Mouse (Mus musculus) c-Kit-negative CD71-positive TER-119-positive erythroid progenitor cells, embryonic 14.5 days (primary cell): ENCODE measurements around the gene Tbkbp1.
A peak's percentile ranks its signal among the peaks of the same experiment; 100 is the strongest.
"Not testable (repeated sequence)": the region's sequence is repeated elsewhere in the genome, so short reads cannot be mapped to it uniquely, and the experiment has no call there.

Source experiments
- DNase-seq: peaks from one replicate; pipeline ENCODE4 v3.0.0-alpha.2; 2013; ENCODE audit warnings: low read depth, low spot score

The Tbkbp1 gene

DNA sequence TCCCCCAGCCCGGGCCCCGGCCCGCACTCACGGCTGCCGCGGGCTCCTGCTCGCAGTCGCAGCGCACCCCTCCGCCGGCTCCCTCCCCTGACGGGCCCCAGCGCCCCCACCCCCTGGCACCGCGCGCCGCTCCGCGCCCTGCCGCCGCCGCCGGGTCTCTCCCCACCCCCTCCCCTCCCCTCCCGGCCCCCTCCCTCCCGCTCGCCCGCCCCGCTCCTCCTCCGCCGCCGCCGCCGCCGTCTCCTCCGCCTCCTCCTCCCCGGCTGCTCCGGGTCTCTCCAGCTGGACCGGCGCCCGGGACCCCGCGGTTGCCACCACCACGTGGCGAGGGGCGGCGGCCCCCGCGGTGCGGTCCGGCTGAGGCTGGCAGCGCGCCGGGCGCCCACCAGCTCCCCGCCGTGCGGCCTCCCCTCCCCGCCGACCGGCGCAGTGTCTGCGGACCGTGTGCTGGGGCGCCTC is at the start of gene Tbkbp1:
Tbkbp1 (minus strand) TSS at position 153 of the 459 bp plus-strand sequence.
- DNase-seq, result no peak

DNA sequence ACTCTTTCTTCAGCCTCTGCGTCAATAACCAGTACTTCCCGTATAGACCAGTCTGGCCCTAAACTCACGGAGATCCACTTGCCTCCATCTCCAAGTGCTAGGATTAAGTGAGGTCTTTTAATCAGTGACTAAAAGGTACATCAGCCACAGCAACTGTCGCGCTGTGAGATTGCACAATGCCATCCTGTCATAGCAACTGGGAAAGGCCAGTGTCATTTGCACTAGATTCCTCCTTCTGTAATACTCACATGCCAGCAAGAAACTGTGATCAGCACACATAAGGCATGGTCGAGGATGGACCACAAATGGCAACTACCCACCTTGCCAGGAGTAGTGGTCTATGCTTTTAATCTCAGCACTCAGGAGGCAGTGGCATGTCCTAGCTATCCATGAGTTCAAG is 48.2 kb upstream of the Tbkbp1 start:
- no peak for DNase-seq

DNA sequence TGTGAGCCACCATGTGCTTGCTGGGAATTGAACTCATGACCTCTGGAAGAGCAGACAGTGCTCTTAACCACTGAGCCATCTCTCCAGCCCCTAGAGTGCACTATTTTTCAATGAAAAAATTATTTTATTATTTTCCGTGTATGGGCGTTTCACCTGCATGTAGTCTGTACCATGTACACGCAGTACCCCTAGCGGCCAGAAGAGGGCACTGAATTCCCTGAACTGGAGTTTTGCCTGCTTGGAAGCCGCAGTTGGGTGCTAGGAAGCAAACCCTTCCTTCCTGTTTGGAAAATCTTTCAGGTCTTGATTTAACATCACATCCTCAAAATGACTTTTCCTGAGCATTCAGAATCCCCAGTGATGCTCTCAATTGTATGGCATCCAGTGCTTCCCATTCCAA is 47.3 kb upstream of the Tbkbp1 start:
- DNase-seq, result peak; percentile 56

DNA sequence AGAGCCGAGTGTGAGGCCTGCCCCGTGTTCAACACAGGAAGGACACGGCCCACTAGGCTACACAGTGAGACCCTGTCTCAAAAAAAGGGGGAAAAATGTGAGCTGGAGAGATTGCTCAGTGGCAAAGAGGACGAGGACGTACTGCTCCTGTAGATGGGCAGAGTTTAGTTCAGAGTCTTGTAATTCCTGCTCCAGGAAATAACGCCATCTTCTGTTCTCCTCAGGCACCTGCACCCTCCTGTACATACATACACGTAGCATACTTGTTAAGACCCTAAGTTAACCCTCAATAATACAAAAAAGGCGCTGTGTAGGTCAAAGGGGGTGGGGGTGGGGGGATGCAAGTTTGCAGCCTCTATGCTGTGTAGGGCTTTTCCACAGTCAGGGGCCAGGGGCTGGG is 45.7 kb upstream of the Tbkbp1 start:
- DNase-seq, result no peak

DNA sequence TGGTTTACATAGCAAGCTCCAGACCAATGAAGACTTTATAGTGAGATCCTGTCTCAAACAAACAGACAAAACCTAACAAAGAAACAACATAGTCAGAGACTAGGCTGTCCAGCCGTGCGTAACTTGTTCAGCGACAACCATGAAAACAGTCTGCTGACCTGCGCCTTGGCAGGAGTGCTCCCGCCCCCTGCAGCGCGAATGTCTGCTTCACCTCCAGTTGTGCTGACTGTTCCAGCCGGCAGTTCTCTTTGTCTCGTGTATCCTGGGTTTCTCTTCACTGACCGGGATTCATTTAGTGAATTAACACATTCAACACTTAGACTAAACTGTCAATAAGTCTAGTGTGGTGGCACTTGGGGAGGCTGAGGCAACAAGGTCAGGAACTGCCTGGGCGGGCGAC is 45.2 kb upstream of the Tbkbp1 start:
- DNase-seq, result no peak

DNA sequence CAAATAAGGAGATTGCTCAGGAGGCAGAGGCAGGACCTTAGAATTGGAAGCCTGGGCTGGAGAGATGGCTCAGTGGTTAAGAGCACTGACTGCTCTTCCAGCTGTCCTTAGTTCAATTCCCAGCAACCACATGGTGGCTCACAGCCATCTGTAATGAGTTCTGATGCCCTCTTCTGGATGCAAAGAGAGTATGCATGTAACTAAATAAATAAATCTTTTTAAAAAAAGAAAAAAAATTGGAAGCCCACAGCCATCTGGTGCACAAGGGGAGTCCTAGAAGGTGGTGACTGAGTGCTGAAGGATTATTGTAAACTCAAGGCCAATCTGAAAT is 41.3 kb upstream of the Tbkbp1 start:
- DNase-seq, result no peak

DNA sequence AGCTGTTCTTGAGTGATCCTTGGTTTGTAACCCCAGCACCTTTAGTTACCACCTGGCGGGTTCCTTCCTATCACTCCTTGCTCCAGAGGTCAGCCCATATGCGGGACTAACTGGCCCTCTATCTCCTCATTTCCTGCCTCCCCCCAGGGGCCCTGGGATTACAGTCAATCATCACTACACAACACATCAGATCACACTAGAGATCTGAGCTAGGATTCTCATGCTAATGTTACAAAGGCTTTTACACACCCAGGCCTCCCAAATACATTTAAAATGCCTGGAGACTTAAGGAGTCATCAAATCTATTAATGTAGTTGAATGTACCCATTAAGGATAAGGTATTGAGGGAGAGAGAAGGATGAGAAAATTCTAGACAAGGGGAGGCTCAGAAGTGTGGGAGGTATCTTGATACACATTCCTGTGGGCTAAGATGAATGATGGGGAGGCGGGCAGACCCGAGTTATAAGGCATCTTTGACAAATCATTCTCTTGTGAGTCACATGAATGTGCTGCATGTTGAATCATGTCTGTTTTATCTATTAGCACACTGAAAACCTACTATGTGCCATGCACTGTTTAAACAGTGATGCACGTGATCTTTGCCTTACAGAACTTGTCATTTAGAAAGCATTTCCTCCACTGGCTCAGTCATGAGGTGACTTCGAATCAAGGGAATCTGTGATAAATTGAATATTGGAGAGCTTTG is 40.8 kb upstream of the Tbkbp1 start:
- no peak for DNase-seq

DNA sequence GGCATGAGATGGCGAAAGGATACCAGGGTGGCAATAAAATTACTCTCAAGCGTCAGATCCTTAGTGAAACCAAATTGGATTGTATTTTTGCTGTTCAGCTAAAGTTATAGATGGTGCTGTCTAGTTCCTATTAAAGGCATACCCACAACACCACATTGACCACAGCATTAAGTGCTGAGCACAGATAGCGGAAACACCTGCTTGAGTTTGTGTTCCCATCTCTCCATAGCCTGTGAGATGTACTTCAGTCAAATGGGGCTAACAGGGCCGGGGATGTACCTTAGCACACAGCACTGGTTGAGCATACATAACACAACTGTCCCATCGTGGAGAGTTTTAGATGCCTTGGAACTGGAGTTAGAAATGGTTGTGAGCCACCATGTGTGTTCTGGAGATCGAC is 39.7 kb upstream of the Tbkbp1 start:
- DNase-seq, result no peak

DNA sequence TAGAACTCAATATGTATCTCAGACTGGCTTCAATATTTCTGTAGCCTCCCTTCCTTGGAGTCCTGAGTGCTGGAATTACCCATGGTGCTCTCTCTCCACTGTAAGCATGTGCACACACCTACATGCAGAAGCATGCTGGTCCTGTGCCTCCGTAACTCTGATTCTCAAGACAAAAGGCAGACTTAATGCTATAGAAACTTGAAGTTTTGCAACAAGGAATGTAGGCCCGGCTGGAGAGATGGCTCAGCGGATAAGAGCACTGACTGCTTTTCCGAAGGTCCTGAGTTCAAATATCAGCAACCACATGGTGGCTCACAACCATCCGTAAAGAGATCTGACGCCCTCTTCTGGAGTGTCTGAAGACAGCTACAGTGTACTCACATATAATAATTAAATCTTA is 38.4 kb upstream of the Tbkbp1 start:
- DNase-seq, result not testable (repeated sequence)

DNA sequence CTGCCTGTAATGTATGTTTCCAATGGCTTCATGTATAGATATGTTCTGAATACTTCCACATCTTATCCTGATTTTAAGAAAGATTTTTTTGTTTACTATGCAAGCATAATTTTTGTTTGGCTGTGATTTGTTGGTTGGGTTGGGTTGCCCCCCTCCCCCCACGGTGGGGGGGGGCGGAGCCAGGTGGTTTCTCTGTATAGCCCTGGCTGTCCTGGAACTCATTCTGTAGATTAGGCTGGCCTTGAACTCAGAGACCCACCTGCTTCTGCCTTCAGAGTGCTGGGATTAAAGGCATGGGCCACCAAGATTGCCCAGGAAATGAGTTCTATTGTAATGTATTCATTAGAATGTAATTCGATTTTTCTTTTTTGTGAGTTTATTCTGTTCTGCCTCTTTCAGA is 37.9 kb upstream of the Tbkbp1 start:
- no peak for DNase-seq

DNA sequence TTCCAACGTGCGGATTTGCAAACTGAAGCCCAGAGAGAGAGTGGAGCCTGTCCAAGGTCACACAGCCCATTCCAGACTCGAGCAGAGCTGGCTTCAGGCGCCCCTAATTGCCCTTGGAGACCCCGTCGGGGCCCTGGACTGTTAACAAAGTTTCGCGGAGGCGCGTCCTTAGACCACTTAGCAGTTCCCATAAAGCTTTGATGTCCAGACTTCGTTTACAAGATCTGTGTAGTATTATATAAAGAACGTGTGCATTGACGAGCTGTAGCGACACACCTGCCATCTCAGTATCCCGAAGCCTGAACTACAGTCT is 37.3 kb upstream of the Tbkbp1 start:
- DNase-seq, result no peak

DNA sequence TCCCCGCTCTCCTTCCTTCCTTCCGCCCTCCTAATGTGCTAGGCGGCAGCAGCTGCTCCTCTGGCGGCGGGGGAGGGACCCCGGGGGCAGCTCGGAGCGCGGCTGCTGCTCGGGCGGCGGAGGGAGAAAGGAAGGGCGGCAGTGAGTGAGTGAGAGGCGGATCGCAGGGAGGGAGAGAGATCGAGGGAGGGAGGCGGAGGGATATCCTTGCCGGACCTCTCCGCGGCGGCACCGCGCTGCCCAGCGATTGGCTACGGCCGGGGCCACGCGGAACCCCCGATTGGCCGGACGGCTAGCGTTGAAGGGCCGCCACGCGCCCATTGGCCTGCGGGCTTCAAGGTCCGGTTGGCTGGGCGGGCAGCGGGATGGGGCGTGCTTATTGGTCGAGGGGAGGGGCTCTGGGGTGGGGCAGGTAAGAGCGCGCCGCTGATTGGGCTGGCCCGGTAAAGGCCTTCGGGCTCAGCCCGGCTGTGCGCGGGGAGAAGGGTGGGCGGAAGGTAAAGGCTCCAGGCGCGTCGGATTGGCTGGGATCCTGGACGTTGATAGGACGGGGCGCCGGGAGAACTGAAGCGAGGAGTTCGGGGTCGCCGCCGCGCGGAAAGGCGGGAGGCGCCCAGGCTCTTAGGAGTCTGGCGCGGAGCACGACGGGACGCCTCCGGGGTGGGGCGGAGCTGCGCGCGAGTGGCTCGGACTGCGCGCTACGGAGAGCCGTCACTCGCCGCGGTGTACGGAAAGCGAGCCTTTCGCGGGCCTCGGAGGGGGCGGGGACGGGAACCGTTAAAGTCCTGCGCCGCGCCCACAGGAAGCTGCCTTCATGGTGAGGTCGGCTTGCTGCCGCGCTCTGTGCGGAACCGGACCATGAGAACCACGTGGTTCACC is 36.7 kb upstream of the Tbkbp1 start, which contains the start of gene Kpnb1:
Kpnb1 (minus strand) TSS at position 118 of the 879 bp plus-strand sequence.
- DNase-seq, result peak; percentile 97

DNA sequence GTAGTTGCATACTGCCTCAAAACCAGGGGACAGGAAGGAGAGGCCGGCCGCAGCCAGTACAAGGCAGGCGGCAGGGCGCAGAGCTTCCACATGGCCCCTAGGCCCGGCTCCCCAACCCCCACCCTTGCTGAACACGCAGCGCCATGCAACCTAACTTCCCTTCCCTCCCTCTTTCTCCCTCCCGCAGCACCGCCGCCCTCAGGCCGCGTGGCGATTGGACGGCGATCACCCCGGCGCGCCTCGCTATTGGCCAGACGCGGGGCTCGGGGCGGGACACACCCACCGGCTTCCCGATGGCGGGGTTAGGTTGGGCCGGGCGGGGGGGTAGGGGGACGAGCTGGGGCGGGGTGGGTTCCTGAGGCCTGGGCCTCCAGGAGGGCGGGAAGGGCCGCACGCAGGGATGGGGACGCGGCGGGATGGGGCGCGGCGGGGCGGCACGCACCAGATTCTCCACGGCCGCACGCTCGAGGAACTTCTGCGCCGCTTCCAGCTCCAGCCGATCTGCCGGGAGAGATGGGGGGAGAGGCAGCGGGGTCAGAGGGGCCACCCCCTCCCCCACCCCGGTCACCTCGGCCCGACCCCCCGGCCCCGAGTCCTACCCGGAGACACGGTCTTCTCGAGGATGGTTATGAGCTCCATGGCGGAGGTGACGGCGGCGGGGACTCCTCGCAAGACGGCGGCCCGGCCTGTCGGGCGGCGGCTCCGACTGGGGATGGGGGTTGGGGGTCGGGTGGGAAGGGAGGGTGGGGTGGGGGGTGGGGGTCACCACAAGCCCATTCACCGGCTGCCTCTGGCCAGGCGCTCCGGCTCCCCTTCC is 35.9 kb upstream of the Tbkbp1 start:
- DNase-seq, result peak; percentile 89

DNA sequence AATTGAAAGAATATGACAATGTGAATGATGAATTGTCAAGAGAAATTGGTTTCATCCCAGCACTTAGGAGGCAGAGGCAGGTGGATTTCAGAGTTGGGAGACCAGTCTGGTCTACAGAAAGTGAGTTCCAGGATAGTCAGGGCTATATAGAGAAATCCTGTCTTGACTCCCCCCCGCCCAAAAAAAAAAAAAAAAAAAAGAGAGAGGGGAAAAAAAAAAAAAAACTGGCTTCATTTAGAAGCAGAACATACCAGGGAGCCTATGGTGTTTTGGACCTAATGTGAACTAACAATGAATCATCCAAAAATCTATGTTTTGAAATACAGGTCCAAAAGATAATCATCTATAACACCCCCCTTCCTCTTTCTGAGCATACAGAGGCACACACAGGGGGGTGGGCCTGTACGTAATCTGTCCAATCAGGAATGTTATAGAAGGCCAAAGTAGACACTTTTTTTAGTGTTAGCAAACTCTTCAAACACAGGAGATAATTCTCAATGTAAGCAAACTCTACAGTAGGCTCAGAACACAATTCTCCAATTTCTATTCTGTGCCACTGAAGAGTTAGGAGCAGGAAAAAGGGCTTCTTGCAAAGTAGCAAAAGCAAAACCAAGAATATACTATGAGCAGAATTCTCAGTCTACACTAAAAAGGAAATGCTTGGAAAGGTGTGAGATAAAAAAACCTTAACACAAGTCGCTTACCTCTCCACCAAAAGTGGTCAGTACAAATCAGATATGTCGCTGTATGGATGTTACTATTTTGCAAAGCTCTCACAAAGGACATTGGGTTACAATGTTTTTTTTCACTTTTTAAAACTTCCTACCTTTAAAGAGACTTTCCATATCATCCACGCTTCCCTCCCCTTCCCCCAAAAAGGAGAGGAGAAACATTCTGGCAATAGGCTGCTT is 34.7 kb upstream of the Tbkbp1 start:
- no peak for DNase-seq

DNA sequence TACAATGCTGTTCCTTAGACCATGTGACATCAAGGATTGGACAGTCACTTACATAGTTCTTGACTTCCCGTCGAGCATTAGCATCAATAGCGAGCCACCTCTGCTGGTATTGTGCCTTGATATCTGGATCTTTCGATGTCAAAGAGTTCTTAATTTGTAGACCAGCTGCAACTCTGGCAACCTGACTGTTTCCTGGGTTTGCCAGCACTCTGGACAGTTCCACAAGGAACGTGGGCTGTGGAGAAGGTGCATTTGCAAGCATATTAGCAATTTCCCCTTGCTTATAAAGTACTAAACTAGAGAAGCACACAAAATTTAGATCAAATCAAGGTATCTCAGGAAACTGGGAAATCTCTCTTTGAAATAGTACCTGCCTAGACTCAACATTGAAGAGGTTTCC is 33.6 kb upstream of the Tbkbp1 start:
- DNase-seq, result no peak

DNA sequence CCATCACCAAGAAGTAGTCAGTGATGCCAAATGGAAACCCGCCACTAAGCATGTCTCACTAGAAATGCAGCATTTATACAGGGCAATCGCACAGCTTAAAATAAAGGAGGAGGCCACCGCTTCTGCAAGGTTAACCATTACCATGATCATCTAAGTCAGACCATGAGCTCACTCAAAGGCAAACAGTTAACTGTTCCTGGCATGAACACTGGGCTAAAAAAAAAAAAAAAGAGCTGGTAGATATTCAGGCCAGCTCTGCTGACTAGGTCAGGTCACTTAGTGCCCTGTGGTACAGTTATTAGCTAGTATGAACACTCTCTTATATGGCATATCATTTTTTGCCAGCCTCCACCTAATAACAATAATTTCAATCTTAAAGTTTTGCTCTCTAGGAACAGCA is 31.2 kb upstream of the Tbkbp1 start:
- DNase-seq, result no peak

DNA sequence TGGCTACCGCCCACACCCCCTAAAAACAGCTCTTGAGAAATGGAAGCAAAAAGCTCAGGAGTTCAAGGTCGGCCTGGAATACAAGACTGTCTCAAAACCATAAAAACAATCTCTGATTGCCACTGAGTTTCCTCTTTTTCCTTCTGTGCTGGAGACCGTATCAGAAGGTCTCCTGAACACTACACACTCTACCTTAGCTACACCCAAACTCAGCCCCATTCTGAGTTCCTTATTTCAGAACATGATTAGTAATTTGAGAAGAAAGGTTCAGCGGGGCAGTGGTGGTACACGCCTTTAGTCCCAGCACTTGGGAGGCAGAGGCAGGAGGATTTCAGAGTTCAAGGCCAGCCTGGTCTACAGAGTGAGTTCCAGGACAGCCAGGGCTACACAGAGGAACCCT is 29.8 kb upstream of the Tbkbp1 start:
- no peak for DNase-seq

DNA sequence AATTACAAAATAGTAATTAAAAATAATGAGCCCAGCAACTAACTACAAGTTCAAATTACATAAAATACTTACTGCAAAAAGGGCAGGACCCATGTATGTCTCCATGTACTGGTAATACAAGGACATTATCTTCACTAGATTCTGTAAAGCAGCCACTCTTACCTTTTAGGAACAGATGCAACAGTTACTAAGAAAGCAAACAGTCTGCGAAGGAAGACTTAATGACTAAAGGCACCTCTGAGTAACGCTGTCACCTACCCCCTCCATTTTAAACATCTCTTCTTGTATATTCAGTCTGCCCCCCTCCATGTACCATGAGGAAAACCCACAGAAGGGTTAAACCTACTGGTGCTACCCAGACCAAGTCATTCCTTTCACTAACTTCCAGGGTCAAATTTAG is 26.9 kb upstream of the Tbkbp1 start:
- DNase-seq, result no peak

DNA sequence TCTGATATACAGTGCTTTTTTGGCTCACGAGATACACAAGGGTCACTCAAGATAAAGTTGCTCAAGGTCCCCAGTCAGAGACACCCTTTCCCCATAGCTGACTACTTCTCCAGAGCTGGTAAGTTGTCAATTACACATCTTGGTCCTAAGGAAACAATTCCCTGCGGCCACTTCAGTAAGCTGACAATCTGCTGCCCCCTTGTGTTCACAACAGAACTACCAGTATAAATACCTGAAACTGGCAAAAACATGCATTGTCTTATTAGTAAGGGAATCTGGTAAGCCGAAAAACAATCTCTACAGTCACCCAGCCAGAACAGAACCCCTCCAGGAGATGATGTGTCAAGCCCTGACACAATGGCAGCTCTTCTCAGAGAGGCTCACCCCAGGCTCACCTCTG is 25.6 kb upstream of the Tbkbp1 start:
- no peak for DNase-seq

DNA sequence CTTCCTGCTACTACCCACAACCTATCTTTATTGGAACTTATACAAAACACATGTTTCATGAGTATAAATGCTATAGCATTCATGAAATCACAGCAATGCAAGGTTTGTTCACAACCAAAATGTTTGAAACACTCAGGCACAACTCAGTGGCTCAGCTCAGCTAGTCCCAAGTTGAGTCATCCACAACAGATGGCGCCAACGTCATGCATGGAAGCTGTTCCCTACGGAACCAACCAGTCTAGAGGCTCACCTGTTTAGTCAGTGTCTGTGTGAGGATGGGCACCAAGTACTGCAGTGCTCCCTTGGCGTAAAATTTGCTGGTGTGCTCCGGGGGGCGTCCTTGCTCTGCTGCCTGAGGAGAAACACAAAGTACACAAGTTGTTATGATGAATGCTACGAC is 24.2 kb upstream of the Tbkbp1 start:
- DNase-seq, result no peak

DNA sequence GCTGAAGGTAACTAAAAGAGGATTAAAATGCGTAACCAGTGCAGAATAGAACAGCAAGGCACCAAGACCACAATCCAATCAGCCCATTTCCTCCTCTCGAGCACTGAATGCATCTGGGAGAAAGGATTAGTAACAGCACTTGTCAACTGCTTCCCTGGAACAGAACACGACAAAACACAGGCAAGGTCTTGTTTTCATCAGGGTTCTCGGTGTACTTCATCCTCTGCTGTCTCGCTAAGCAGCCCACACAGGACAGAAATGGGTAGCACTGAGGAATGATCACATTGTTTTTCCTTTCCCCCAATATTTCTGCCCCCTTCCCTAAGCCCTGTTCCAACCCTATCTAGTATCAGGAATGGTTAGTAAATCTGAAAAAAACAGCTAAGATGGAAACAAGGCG is 9.0 kb upstream of the Tbkbp1 start:
- no peak for DNase-seq
